Mouse (Mus musculus) B cell, adult 2 months (primary cell): Measurements from ENCODE around the gene Hpn.

Experiments used
- DNase-seq, 2 experiments: peaks; one replicate each; pipeline ENCODE4 v3.0.0; 2022

The Hpn gene

DNA sequence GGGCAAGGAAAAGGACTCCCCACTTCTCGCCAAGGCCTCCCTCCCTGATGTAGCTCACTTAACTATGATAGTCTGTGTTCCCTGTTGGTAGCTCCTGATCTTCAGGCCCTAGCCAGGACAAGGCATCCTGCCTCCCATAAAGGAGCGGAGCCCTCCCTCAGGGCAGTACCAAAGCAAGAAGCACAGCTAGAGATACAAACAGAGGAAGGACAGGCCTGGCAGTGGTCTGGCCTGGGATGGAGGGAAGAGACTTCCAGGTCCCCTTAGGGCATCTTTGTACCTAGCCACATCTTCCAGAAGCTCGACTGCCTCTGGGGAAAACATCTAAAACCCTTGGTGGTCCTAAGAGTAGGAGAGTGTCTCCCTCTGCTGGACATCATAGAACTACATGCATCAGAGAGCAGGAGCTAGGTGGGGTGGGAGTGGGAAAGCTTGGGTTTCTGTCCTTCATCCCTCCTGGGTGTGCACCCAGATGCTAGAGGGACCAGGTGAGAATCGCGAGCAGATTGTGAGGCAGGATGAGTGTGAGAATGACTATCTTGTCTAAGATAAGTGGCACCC, 37.1 kb downstream of the Hpn start:
- DNase-seq: peak; percentile 51 to 52

DNA sequence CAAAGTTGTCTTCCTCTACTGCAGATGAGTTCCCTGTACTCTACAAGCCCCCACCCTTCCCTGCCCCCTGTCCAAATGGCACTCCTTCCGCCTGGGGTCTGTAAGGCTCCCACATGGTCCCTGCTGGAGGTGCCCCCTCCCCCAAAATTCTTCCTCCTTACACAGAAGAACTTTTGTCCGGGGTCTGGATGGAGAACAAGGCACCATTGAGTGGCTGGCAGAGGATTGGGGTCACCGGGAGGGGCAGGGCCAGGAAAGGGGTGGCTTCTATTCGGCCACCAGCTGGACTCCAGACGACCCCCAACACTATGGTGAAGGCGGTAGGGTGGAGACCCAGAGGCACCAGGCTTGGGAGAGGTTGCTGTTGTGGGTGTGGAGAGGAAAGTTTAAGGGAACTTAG, 37.6 kb downstream of the Hpn start:
- DNase-seq: no peak

DNA sequence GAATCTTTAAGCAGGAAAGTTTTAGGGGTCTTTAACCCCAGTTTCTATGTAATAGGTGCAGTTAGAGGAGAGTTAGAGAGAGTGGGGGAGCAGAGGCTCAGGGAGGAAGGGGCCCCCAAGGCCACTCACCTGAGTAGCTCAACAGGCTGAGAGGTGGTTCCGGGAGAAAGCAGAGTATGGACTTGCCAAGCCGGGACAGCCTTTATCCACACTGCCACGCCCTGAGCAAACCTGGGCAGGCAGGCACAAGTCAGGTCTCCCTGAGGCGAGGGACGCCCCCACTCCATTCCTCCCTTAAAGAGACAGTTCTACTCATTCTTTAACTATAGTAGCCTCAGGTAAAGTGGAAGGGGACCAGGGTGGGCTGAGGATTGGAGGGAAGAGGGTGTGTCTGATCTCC, 38.6 kb downstream of the Hpn start, which contains the start of gene Fxyd3:
Fxyd3 (minus strand) TSS at position 213 of the 400 bp plus-strand sequence.
- DNase-seq: no peak

DNA sequence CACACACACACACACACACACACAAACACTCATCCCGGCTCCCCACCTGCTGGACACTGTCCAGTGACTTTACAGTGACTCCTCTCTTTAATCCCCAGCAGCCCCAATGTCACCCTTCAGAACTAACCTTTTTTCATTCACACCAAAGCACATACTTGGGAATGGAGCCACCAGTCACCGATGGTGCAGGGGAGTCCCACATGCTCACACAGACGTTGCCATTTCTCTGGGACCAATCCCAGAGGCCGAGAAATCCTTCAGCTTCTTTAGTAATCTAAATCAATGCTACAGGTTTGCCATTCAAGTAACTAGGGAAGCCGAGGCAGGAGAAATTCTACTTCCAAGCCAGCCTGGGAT, 40.4 kb downstream of the Hpn start:
- no peak for DNase-seq

DNA sequence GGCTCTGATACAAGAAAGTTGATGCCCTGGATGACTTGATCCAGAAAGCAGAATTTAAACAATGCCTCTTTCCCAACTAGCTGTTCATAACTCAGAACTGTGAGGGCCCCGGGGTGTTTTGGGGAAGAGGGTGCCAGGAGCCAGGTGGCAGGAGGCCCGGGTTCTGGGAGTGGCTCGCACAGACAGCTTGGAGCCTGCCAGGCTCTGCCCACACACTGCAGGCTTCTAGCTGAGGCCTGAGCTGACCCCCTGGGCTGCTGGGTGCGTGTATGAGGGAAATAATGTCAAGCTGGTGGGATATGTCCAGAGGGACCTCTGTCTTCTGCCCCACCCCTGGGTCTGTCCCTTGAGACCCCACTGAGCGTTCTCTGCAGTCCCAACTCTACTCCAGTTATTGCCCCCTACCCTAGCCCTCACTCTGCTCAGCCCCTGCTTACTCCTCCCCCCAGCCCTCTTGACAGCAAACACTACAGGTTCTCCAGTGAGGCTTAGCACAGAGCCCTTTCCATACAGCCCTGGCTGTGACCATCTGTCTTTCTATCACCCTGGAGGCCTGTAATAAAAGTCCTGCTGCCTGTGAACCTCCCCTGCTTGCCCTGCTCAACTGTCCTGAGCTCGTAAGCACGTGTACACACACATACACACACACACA, 40.9 kb downstream of the Hpn start:
- DNase-seq: no peak

DNA sequence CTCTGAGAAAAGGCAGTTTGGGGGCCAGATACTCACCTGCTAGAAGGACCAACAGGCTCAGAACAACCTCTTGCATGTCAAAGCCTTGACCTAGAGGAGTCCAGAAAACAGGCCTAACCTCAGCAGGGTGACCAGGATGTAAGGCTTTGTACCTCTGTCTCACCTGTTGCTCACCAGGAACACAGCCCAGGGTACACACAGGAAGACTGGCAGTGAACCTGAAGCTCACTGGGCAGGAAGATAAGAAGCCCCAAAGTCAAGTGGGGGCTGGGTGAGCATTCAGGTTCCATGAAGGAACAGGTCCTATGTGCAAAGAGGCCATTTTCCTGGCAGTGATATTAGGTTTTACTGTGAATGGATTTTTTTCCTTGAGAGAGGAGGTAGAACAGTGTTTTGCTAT, 41.5 kb downstream of the Hpn start:
- DNase-seq: no peak

DNA sequence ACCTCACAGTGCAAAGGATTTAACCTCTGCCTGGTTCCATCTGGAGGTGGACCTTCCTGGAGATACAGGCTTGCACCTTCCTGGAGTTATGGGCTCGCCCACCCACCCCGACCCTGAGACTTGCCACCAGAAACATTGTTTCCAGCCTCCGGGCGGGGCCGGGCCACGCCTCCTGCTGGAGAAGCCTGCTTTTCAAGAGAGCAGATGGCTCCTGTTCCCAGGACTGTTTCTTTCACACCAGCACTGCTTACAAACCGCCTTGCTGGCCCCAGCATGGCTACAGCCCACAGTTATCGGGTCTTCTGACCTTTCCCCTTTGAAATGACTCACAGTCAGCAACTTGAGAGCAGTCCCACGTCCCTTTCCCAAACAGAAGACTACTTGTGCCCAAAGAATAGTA, 42.8 kb downstream of the Hpn start:
- DNase-seq: no peak

DNA sequence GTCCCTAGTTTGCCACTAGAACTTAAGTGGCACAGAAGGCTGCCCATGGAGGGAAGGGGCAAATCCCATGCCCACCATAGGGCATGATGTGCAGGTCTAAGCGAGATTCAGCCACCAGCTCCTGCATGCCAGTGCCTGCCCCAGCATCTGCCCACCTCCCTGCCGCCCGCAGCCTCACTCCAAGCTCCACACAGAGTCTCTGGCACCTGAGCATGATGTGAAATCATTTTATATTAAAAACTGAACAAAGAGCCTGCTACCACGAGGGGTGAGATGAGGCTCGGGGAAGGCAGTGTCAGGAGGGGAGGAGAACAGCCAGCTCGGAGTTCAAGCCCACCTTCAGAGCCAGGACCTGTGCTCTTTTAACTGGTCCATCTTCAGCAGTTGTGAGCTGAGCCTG, 44.8 kb downstream of the Hpn start:
- DNase-seq: no peak

DNA sequence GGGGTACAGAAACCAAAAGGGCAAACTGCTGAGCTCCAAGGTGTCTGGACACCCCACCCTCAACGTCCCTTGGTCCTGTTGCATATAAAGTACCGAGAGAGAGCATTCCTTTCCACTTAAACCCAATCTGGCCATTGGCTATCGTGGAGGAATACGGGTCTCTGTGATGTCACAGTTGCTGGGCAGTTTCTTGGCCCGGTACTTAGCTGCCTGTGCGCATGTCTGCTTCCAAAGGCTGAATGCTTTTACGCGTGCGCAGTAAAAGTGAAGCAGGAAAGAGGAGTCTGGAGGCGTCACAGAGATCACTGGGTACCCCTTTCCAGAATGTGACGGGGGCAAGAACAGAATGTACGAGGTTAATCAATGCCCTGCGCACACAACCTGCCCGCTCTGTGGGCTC, 45.6 kb downstream of the Hpn start:
- DNase-seq: no peak

DNA sequence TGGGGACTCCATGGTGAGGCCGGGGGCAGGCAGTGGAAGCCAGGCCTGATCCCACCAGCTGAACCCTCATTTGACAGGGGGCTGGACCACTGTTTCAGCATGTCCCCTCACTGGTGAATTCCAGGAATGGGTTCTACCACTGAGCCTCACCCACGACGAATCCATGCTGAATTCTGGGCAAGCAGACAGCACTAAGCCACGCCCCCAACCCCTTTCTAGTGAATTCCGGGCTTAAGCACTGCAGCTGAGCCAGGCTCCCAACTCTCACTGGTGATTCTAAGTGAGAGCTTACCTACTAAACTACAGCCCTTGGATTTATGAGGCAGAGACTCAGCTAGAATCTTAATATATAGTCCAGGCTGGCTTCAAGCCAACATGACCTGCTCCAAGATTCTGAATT, 47.3 kb downstream of the Hpn start:
- no peak for DNase-seq

DNA sequence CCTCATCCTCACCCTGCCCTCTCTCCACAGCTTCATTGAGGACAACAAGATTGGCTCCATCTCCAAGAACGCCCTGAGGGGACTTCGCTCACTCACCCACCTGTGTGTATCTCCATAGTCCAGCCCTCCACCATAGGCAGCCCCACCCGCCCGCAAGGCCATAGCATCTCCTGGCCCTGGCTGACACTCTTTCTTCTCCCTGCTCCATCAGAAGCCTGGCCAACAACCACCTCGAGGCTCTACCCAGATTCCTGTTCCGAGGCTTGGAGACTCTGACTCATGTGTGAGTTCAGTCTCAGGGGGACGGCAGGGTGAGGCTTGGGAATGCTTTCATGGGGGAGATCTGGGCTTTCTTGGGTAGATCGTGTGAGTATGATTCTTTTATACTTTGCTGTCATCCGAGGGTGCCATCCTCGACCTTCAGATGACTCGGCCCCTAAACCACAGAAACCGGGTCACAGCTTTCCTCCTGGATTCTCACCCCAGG, 52.0 kb downstream of the Hpn start:
- no peak for DNase-seq

DNA sequence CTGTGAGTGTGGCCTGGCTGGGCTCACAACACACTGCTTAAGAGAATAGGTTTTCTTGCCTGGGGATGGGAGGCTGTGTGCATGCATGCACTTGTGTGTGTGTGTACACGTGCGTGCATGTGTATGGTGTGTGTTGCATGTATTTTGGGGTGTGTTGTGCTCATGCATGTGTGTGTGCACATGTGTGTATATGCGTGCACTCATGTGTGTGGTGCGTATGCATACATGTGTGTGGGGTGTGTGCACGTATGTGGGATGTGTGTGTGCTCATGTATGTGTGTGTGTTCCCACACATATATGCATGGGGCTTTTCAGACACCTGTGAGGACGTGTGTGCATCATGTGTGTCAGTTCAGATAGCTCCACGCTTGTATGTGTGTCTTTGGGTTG, 54.5 kb downstream of the Hpn start:
- no peak for DNase-seq

DNA sequence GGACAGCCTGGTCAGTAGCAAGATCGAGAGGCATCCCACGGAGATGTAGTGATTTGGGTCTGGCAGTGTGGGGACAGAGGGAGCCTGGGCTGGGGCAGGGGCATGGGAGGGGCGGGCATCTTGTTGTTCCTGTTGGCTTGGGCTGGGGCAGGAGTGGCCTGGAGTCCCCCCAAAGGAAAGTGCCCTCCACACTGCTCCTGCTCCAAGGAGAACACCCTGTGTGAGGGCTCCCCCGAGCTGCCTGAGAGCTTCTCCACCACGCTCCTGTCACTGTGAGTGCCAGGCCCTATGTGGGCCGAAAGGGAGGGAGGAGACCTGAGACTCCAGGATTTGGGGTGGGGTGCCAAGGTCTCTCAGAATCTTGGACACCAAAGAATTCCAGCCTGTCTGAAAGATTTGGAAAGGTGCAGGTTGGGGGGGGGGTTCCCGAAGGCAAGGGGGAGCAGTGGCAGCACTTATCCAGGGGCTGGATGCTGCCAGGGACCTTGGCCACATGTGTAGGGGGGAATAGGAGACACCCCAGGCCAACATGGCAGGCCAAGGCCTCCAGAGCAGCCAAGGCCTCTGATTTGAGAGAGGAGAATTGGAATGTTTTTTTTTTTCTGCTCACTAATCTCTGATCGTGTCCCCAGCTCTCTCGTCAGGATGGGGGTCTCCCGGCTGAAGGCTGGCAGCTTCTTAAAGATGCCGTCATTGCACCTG, 55.0 kb downstream of the Hpn start:
- DNase-seq: no peak

DNA sequence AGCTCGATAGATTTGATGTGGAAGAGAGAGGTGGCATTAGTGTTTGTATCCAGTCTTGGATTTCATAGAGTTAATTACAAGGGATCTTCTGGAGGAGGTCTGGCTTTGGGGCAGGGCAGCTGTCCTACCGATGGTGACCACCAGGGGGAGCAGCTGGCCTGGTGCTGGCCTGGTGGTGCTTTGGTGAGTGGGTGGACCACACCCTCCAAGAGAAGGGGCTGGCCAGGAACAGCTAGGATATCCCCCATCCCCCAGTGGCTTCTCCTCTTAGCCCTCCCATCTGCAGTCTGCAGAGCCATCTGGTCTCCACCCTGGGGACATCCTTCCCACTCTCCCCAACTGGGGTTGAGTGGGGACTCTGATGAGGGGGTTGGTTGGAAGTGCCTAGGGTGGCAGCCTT, 56.0 kb downstream of the Hpn start, which contains the start of gene Lgi4:
Lgi4 (plus strand) TSS at position 235 of the 400 bp plus-strand sequence.
- DNase-seq: peak; percentile 89 to 90

DNA sequence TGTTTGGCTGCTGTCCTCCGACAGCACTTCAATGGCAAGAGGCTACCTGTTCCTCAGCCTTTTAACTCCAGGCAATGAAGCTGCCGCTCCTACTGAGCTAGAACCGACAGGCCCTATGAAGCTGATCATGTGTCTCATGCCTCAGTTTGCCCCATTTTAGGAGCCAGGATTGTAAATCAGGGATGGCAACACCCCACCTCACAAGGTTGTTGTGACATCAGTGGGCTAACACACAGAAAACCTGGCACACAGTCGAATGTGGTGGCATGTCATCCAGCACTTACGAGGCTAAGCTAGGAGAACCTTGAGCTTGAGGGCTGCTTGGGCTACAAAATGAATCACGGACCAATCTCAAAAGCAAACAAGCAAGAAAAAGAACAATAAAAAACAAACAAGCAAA, 56.9 kb downstream of the Hpn start:
- DNase-seq: no peak

DNA sequence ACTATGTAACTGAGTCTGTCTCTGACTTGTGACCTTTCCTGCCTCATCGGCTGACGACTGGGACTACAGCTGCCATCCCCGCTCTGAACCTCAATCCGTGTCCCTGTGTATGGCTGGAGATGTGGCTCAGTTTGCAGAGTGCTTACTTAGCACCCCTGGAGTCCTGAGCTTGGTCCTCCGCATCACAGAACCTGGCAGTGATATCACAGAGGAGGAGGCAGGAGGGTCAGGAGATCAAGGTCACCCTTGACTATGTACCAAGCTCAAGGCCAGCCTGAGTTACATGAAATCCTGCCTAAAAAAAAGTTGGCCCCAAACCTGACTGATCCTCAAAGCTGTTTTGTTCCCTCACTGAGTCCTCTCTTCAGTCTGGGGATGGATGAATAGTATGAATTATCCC, 57.4 kb downstream of the Hpn start:
- DNase-seq: no peak

DNA sequence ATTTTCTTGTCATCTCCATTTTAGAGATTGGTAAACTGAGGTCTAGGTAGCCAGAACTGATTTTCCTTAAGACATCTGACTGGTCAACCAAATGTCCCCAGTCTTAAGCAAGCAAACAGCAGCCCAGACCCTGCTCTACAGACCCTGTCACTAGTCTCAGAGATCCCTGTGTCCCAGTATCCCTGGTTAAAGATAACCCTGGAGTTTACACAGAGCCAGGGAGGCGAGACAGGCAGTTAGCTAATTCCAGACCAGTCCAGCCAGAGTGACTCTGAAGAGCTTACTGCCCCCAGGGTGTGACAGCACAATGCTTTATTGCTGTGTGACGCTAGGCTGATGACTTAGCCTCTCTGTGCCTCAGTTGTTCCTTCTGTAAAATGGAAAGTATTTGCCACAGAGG, 58.0 kb downstream of the Hpn start, which contains the start of gene Fxyd1:
Fxyd1 (minus strand) TSS at position 129 of the 400 bp plus-strand sequence.
- DNase-seq: no peak

DNA sequence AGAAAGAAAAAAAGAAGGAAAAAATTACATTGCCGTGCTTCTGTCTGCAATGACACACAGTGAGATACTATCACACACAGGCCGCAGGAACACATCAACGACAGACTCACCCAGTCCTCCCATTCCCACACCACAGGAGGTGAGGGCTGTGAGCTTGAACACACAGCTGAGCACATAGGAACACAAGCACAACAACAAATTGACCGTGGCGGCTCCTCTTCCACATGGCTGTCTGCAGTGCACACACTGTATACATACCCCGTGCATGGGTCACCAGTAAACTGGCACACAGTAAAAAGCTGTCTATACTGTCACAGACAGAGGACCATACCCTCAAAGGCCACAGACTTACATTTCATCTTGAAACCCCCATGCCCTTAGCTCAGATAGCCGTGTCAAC, 58.6 kb downstream of the Hpn start:
- DNase-seq: no peak

DNA sequence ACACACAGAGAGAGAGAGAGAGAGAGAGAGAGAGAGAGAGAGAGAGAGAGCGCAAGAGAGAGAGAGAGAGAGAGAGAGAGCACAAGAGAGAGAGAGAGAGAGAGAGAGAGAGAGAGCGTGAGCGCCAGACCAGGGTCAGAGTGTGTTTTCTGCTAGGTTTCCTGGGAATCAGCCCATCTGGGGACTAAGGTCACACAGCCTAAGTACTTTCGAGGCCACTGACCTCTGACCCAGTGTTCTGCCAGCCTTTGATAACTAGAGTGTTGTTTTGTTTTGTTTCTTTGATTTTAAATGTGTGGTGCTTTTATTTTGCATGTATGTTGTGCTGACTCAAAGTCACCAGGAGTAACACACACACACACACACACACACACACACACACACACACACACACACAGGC, 59.2 kb downstream of the Hpn start:
- DNase-seq: no peak

DNA sequence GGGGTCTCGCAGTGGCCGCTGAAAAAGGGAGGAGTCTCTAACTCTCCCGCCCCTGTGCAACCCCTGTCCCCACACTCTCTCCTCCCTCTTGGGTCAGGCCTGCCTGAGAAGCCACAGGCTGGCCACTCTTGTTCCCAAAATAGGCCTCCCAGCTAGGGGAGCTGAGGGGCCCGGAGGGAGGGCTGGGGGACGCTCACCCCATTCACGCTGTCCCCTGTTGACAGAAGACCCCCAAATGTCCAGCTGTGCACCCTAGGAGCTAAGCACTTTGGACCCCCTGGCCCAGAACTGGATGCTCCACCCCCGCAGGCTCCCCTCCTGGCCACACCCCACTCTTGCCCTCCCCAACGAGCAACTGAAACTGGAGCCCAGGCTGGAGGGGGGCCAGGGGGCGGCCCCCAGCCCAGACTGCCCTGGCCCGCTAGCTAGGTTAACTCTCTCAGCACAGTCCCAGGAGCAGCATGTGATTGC, 59.7 kb downstream of the Hpn start:
- DNase-seq: no peak

DNA sequence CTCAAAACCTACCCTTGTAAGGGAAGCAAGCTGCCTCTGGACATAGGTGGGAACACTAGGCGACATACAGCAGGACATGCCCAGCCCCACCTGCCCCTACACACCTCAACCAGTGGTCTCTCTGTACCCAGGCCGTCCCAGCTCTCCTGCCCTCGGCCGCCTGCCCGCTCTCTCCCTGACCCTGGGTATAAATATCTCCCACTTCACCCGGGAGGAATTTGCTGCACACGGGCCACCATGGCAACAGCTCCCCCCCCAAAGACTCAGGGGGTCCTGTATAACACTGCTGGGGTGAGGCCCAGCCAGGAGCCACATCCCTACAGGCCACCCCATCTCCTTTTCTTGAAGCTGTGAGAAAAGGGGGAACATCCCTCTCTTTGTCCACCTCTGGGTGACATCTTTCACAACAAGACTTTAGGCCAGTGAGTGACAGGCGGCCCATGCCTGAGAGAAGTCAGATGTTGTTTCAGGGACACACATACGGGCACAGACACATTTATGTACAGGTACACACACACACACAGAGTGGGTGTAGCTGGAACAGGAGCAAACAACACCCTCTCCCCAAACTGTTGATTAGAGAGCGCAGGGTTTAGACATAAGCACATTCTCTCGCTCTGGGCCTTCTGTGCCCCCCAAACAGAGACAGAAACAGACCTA, 60.3 kb downstream of the Hpn start:
- DNase-seq: no peak

DNA sequence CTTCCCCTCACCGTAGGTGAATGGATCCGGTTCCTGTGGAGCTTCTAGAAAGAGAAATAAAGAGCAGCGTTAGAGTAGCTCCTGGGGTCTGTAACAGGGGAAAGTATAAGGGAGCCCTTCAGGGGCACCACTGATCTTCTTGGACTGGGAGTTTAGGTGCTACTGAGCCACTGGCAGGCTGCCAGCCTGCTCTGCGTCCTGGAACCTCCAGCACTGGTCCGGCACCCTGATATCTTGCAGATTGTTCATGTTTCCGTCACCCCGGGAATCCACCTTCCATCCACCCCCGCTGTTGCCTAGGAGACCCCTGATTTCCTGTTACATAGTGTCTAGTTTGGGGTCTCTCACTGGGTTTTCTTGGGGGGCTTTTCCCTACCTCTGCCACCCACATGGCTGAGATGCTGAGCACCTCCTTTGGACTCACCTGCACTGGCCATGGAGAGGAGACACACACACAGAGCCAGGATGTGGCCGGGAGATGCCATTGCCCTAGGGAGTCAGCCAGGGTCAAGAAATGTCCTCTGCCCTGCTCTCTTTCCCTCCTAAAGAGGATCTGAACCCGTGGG, 61.1 kb downstream of the Hpn start:
- DNase-seq: no peak
